Mouse (Mus musculus): ENCODE results near the gene Neto2.

Neto2 gene

DNA sequence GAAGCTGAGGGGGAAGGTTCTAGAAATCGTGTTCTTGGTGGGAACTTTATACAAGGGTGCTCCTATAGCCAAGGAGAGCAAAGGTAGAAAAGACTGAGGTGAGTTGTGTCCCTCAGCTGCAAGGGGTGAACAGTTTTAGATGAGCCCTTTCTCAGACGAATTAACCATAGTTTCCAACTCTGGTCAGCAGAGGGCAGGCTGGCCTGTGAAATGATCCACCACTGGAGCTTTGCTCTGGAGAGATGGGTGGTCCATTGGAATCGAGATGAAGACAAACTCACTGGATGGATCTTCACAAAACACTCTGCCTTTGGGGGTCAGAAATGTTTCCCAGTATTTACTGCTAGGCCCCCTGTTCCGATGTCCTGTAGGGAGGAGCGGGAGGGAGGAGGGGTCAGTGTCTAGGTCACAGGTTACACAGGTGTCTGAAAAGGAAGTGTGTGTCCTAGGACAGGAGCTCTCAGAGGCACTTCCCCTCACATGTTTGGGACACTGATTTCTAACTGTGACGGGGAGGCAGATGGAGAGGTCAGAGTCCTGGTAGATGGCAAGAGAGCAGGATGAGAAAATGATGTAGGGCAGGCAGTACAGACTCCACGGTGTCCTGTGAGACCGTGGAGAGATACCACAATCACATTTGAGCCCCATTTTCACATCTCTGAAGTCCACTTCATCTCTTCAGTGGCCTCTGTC is 97.4 kb downstream of the Neto2 start:
- DNase-seq (ENCODE audit: low read depth, low spot score), result peak; percentile 47

DNA sequence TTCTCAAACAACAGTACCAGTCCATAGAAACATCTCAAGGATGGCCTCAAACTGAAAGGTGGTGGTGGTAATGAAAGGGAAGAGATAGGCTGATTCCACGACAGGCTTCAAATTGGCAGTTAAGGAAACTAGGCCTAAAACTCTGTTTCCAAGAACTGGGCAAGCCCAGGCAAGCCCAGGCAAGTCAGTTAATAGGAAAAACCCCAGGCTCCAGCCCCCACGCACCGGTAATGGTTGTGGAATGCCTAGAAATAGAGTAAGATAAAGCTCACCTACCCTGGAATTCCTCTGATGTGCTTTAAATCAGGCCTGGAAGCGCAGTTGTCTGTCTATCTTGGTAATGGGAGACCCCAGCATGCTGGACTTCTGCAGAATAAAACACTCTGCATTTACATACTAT is 98.0 kb downstream of the Neto2 start:
- peak; percentile 47 for DNase-seq (ENCODE audit: low read depth, low spot score)

DNA sequence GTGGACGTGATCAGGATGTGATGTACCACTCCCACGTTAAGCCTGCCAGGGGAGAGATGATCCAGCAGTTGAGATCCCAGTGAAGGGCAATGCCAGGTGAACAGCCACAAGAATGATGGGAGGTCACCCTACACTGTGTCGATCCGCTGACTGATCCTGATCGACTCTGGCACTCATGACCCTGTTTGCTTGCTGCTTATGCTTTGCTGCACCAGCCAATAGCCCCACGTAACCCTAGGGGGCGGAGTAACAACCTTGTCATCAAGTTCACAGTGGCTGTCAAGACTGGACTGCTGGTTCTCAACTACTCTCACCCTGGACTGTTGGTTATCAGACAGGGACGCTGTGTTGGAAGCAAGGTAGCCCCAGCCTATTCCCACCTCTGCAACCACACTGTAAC is 99.0 kb downstream of the Neto2 start:
- no peak for DNase-seq (ENCODE audit: low read depth, low spot score)

DNA sequence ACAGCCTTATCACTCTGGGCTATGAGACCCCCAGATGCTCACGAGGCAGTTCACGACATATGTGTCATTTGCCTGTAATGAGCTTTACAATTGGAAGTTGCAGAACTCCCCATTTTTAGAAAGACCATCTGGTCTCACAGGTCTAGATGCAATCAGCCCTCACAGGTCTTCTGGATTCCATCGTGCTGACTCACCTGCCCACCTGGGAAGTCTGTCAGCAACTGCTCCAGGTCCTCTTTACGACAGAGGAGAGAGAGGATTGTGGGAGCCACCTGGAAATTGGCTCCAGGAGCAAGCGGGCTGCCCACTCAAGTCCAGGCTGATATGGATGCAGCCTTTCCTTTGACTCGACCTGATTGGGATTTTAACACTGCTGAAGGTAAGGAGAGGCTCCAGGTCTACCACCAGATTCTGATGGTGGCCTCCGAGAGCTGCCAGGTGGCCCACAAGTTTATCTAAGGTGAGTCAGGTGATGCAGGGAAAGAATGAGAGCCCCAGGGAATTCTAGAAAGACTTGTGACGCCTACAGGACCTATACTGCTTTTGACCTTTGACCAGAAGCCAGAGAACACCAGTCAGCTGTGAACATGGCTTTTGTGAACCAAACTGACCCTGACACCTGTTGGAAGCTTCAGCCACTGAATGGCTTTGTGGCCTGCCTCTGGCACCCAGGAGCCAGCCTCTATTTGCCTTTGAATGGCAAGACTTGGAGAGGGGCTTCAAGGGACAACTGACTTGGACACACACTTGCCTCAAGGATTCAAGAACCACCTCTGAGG is 103.1 kb downstream of the Neto2 start:
- DNase-seq (ENCODE audit: low read depth, low spot score), result peak; percentile 67

DNA sequence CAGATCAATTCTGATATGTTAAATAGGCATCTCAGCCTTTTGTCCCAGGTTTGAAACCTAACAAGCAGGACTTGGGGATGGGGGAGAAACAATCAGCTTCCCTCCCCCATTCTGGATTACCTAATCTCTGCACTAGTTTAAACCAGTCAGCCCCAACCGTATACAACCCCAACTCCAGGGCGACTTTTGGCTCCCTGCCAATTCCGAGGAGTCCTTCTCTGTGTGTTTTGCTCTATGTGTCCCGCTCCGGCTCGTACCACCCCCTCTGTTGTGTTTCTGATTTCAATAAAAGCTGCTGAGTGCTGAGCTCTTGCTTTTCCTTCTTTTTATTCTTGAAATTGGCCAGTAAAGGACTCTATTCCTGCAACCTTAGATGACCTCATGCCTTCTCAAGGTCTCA is 105.3 kb downstream of the Neto2 start:
- DNase-seq (ENCODE audit: low read depth, low spot score), result peak; percentile 60

DNA sequence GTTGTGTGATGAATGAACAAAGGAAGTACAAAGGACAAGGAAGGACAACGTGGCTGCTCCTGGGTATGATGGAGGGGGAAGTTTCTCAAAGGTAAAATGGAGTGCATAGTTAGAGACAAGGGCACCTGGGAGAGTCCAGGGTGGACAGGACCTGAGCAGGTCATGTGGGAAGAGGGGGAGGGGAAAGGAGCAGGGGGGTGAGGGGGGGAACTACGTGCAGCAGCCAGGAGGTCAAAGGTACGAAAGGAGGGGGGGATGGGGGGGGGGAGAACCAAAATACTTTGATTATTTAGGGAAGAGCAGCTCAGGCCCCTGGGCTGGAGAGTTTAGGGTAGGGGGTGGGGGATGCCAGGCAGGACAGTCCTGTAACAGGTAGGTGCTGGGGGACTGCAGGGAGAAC is 105.7 kb downstream of the Neto2 start:
- DNase-seq (ENCODE audit: low read depth, low spot score), result no peak

DNA sequence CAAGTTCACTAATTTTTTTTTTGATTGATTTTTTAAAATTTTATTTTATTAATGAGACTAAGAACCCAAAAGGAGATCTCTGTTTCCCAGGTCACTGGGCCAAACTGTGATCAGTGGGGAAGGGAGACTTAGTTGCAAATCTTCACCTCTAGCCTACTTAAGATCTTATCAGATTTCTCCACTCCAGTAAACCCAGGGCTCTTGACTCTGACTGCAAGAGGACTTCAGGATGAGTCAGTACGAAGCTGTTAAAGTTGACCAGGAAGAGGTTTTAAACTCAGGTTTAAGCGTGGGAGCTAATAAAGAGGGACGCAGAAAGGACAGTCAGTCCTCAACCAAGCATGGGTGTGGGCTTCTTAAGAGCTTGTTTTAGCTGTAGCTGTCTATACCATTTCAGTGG is 107.4 kb downstream of the Neto2 start:
- no peak for DNase-seq (ENCODE audit: low read depth, low spot score)

DNA sequence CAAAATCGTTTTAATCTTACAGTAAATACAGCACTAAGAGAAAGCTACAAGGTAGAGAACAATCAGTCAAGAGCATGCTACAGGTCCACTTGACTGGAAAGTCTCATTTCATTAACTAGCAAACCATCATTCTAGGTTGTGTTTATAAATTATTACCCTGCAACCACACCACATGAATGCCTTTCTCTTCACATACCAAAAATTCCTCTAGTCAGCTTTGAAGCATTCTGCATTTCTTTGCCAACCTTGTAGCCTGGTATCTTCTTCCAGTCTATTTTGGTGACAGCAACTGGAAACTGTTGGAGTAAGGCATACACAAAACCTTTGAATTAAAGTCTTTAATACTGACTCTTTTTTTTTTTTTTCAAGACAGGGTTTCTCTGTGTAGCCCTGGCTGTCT is 109.2 kb downstream of the Neto2 start:
- DNase-seq (ENCODE audit: low read depth, low spot score), result no peak

DNA sequence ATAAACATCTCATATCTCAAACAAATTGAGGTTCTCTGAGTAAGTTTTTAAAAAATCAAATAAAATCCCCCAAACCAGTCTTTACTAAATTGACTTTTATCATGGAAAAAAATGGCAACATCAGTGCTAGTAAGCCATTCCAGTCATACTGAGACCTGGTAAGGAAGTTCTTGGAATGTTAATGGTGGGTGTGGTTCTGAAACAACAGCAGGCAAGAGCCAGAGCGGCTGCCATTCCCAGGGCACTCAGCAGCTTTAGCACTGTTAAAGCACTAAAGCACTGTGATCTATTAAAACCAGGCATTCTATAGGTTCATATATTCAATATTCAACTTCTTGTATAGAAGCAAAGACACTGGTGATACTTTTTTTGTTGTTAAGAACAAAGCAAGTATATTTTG is 110.5 kb downstream of the Neto2 start:
- DNase-seq (ENCODE audit: low read depth, low spot score), result peak; percentile 75

DNA sequence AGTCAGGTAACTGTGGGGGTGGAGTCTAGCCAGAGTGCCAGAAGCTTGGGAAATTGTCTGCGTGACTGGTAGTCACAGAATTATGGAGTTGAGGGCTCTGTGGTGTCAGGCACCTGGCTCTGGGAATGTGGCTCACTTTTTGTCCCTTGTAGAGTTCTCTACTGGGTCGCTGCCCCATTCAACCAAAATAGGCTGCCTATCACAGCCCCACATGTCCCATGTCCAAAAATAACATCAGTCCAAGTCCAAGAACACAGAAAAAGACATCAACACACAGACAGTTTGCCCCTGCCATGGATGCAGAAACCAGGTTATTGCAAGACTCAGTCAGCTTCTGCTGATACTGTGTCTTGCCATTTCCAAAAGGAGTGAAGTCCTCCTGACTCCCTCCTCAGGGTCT is 112.1 kb downstream of the Neto2 start:
- DNase-seq (ENCODE audit: low read depth, low spot score), result no peak
